Mouse (Mus musculus): ENCODE results near the gene Gm20458. TPM values are rescaled to one million over a fixed set of nuclear protein-coding genes. Genes with fewer than 3 reads are reported as not detected.

Gene Gm20458
- polyA plus RNA-seq, 1 experiment from 2014 or later, result 3.0 TPM

DNA sequence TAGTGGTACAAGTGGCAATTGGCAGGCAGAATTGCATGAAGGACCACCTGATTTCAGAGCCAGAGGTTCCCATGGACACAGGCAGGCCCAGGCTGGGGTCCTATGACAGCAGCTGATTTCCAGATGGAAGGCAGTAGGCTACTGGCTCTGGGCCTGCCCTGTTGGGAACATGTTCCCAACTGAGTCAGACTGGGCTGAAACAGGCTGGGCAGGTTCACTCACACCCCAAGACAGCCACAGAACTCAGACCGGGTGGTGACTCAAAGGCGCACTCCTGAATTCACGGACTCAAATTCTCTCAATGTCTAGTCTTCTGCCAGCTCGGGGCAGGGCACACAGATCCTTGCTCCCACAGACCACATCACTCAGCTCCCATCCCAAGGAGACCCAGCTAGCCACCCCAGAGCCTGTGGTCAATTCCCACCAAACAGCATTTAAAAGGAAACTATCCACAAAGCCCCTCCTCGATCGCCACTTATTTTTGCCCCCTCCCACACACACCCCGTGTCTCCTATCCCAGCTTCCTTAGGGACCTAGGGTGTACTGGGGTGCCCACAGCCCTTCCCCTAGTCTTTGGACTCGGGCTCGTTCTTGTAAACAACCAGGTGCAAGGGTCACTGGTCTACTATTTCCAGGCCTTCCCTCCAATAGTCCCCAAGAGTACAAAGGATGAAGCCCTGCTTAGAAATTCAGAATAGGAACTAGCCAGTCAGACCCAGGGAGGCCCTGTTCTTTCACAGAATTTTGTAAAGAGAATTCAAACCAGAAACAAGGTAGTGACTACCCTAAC, 28.9 kb upstream of the Gm20458 start:
- Histone ChIP-seq H3K27me3 (ENCODE audit: control insufficient read depth, insufficient read depth, low read length) (no peaks in the 10 kb centered on the region), H3K4me1 (ENCODE audit: control insufficient read depth, insufficient read depth, low read length) (no peaks in the 10 kb centered on the region), H3K9ac (replicated peaks; ENCODE audit: low read depth, low read length) (no peak overlapping the region), H3K4me3 (ENCODE audit: low read depth, low read length) (no peak overlapping the region), H3K36me3 (ENCODE audit: control insufficient read depth, insufficient read depth, low read length) (no peaks in the 10 kb centered on the region), H3K9me3 (ENCODE audit: control insufficient read depth, low read length) (no peaks in the 10 kb centered on the region), H3K27ac (ENCODE audit: low read depth, low read length) (no peak overlapping the region), H3K4me2 (ENCODE audit: low read depth, low read length) (no peak overlapping the region)
- 67% methylated on average over 9 of the region's 9 CpGs for WGBS
- ATAC-seq (ENCODE audit: low read depth), result no peak

DNA sequence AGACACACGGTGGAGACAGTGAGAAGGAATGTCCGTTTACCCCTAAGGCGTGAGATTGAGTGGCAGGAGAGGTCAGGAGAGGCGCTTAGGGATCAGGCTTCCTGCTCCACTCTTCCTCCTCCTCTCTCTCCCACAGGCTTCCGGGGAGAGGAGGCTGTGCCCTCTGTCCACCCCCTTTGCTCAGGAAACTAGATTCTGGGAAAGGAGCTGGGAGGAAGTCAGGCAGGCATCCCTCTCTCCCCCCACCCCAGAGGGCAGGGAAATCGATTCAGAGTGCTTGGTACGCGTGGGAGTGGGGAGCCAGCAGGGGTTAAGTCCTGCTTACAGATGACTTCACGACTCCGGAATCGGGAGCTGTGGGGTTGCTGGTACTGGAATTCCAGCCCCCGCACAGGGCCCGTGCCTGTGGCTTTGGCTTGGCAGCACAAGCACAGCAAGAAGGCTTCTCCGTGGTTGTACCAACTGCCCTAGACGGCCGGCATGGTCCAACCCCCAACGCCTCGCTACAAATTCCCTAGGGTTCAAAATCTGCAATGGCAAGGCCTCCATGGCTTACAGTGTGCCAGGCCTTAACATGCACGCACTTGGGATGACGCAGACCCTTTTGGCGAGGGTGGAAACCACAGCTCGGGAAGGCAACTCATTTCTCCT, 28.1 kb upstream of the Gm20458 start:
- H3K36me3 ChIP-seq (ENCODE audit: control insufficient read depth, insufficient read depth, low read length), result no peaks in the 10 kb centered on the region
- no peak overlapping the region for H3K4me3 ChIP-seq (ENCODE audit: low read depth, low read length)
- H3K27ac ChIP-seq (ENCODE audit: low read depth, low read length), result no peak overlapping the region
- no peak overlapping the region for H3K4me2 ChIP-seq (ENCODE audit: low read depth, low read length)
- no peak for ATAC-seq (ENCODE audit: low read depth)
- no peaks in the 10 kb centered on the region for H3K27me3 ChIP-seq (ENCODE audit: control insufficient read depth, insufficient read depth, low read length)
- no peaks in the 10 kb centered on the region for H3K9me3 ChIP-seq (ENCODE audit: control insufficient read depth, low read length)
- WGBS, result 46% methylated on average over 22 of the region's 22 CpGs
- H3K9ac ChIP-seq (replicated peaks; ENCODE audit: low read depth, low read length), result no peak overlapping the region
- no peaks in the 10 kb centered on the region for H3K4me1 ChIP-seq (ENCODE audit: control insufficient read depth, insufficient read depth, low read length)

DNA sequence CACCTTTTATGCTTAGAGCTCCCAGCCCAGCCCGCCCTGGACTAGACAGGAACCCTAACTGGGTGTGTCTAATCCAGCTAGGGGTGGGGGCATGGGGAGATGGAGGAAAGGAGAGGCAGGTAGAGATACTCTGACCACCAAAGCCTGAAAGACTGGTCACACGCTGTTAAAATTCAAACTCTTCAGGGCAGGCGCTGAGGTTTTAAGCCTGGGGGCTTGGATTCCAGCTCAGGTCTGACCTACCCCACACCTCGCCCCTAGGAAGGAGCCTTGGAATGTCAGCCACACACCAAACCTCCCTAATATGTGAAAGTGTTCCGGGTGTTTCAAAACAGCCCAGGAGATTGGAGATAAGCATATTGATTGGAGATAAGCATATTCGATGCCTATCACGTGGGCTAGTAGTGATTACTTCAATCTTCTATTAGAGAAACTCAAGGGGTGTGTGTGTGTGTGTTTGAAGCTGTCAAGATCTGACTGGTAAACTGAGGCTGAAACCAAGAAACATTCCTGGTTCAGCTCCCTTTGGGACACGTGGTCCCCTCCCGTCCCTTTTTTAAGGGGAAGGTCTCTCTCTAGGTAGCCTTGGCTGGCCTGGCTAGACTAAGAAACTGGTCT, 27.4 kb upstream of the Gm20458 start:
- H3K4me3 ChIP-seq (ENCODE audit: low read depth, low read length), result no peak overlapping the region
- no peak overlapping the region for H3K27ac ChIP-seq (ENCODE audit: low read depth, low read length)
- 87% methylated on average over 9 of the region's 9 CpGs for WGBS
- no peaks in the 10 kb centered on the region for H3K36me3 ChIP-seq (ENCODE audit: control insufficient read depth, insufficient read depth, low read length)
- H3K9ac ChIP-seq (replicated peaks; ENCODE audit: low read depth, low read length), result no peak overlapping the region
- no peak for ATAC-seq (ENCODE audit: low read depth)
- H3K27me3 ChIP-seq (ENCODE audit: control insufficient read depth, insufficient read depth, low read length), result no peaks in the 10 kb centered on the region
- no peak overlapping the region for H3K4me2 ChIP-seq (ENCODE audit: low read depth, low read length)
- no peaks in the 10 kb centered on the region for H3K9me3 ChIP-seq (ENCODE audit: control insufficient read depth, low read length)
- H3K4me1 ChIP-seq (ENCODE audit: control insufficient read depth, insufficient read depth, low read length), result no peaks in the 10 kb centered on the region

DNA sequence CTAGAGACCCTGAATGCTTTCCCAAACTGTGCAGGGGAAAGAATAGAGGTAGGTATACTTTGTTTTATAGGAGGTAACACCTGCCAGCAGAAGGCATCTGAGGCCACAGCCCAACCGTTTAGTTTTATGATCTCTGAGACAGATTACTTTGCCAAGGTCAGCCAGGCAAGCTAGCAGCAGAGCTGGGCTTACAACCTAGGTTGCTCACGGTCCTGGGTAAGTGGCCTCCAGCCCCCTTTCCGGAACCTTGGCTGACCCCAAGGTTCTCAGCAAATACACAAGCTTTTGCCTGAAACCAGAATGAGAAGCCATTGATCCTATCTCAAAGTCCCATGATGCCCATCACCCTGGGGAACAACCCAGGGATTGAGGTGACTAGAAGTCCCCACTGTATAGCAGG, 26.1 kb upstream of the Gm20458 start:
- Histone ChIP-seq H3K4me3 (ENCODE audit: low read depth, low read length) (no peak overlapping the region), H3K9me3 (ENCODE audit: control insufficient read depth, low read length) (no peaks in the 10 kb centered on the region), H3K4me1 (ENCODE audit: control insufficient read depth, insufficient read depth, low read length) (no peaks in the 10 kb centered on the region), H3K27me3 (ENCODE audit: control insufficient read depth, insufficient read depth, low read length) (no peaks in the 10 kb centered on the region), H3K27ac (ENCODE audit: low read depth, low read length) (no peak overlapping the region), H3K4me2 (ENCODE audit: low read depth, low read length) (no peak overlapping the region), H3K9ac (replicated peaks; ENCODE audit: low read depth, low read length) (no peak overlapping the region), H3K36me3 (ENCODE audit: control insufficient read depth, insufficient read depth, low read length) (no peaks in the 10 kb centered on the region)
- 60% methylated on average over 3 of the region's 3 CpGs for WGBS
- no peak for ATAC-seq (ENCODE audit: low read depth)

DNA sequence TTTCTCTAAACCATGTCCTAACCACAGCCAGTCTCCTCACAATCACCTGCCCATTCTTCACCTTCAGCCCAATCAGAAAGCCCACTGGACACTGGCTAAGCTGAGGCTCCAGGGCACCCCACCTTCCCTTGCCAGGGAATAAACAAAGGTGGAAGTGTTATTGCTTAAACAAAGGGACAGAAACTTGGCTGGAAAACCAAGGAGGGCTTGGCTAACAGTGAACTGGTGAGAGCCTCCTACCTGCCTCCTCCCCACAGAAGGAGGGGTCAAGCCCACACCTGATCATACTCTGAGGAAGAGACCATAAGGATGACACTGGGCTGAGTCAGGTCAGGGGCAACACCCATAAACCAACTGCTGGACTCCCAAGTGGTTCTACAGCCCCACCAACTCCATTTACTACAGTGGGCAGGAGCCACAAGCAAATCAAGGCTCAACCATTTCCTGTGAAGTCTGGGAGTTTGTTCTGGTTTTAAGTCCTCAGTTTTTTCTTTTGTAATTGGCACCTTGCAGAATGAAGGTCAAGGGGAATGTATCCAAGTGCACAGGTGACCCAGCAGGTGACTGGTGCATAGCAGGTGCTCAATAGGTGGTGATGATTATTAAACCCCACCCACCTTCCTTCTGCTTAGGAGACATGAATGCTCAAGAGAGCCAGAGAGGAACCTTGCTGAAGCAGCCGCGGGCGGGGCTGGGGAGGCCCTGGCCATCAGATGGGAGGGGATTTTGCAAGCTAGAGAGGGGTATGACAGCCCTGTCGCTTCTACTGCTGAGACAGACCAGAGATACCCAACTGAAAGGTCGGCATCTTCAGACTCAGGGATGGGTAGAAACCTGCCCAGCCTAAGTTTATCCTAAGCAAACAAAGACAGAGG, 25.3 kb upstream of the Gm20458 start:
- H3K27me3 ChIP-seq (ENCODE audit: control insufficient read depth, insufficient read depth, low read length), result no peaks in the 10 kb centered on the region
- H3K4me2 ChIP-seq (ENCODE audit: low read depth, low read length), result no peak overlapping the region
- no peak overlapping the region for H3K4me3 ChIP-seq (ENCODE audit: low read depth, low read length)
- no peak overlapping the region for H3K27ac ChIP-seq (ENCODE audit: low read depth, low read length)
- H3K9me3 ChIP-seq (ENCODE audit: control insufficient read depth, low read length), result no peaks in the 10 kb centered on the region
- H3K36me3 ChIP-seq (ENCODE audit: control insufficient read depth, insufficient read depth, low read length), result no peaks in the 10 kb centered on the region
- H3K9ac ChIP-seq (replicated peaks; ENCODE audit: low read depth, low read length), result no peak overlapping the region
- no peak for ATAC-seq (ENCODE audit: low read depth)
- no peaks in the 10 kb centered on the region for H3K4me1 ChIP-seq (ENCODE audit: control insufficient read depth, insufficient read depth, low read length)
- 55% methylated on average over 5 of the region's 5 CpGs for WGBS

DNA sequence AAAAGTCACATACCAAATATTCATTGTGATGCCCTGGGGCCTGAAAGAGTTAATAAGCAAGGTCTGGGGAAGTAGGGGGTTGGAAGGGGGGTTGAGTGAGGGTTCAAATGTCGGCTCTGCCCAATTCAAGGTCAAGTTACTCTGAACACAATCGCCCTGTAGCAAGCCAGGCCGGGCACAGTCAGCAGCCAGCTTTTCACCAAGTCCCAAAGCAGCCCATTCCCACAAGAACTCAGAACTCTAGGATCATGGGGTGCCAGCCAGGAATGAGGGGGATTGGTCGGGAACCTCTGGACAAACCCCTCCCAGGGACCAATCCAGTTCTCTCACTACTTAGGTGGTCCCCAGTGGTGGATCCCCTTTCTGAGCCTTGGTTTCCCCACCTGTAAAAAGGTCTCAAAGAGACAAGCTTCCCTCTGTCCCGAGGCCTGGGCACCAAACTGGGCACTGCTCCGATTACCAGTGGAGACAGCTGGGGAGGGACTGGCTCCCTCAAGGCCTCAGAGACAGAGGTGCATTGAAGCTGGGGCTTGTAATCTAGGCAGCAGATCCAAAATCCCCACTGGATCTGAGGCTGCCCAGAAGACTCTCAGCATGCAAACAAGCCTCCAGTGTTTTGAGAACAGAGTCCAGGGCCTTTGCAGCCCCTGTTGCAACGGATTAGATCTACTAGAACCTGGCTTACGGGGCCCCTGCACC, 24.4 kb upstream of the Gm20458 start:
- no peak for ATAC-seq (ENCODE audit: low read depth)
- Histone ChIP-seq H3K9me3 (ENCODE audit: control insufficient read depth, low read length) (no peaks in the 10 kb centered on the region), H3K36me3 (ENCODE audit: control insufficient read depth, insufficient read depth, low read length) (no peaks in the 10 kb centered on the region), H3K9ac (replicated peaks; ENCODE audit: low read depth, low read length) (no peak overlapping the region), H3K4me3 (ENCODE audit: low read depth, low read length) (no peak overlapping the region), H3K4me2 (ENCODE audit: low read depth, low read length) (no peak overlapping the region), H3K27me3 (ENCODE audit: control insufficient read depth, insufficient read depth, low read length) (no peaks in the 10 kb centered on the region), H3K27ac (ENCODE audit: low read depth, low read length) (no peak overlapping the region), H3K4me1 (ENCODE audit: control insufficient read depth, insufficient read depth, low read length) (no peaks in the 10 kb centered on the region)
- 36% methylated on average over 8 of the region's 8 CpGs for WGBS

DNA sequence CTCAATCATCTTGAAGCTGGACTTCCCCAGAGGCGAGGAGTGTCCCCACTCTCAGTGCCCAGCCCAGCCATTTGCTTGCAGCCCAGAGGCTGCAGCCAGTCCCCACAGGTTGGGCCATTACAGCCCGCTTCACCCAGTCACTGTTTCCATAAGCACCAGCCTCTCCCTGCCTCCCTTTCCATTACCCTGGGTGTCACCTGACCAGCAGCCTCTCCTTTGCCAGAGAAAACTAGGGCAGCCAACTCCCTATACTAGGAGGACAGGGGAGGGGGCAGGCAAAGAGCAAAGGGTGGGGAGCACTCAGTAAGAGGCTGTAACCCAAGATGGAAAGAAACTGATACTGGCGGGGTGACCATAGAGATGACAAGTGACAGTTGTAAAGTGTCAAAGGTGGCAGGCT, 23.8 kb upstream of the Gm20458 start:
- ATAC-seq (ENCODE audit: low read depth), result no peak
- Histone ChIP-seq H3K9me3 (ENCODE audit: control insufficient read depth, low read length) (no peaks in the 10 kb centered on the region), H3K9ac (replicated peaks; ENCODE audit: low read depth, low read length) (no peak overlapping the region), H3K27me3 (ENCODE audit: control insufficient read depth, insufficient read depth, low read length) (no peaks in the 10 kb centered on the region), H3K27ac (ENCODE audit: low read depth, low read length) (no peak overlapping the region), H3K4me2 (ENCODE audit: low read depth, low read length) (no peak overlapping the region), H3K4me3 (ENCODE audit: low read depth, low read length) (no peak overlapping the region), H3K36me3 (ENCODE audit: control insufficient read depth, insufficient read depth, low read length) (no peaks in the 10 kb centered on the region), H3K4me1 (ENCODE audit: control insufficient read depth, insufficient read depth, low read length) (no peaks in the 10 kb centered on the region)
- 63% methylated on average over 3 of the region's 3 CpGs for WGBS

DNA sequence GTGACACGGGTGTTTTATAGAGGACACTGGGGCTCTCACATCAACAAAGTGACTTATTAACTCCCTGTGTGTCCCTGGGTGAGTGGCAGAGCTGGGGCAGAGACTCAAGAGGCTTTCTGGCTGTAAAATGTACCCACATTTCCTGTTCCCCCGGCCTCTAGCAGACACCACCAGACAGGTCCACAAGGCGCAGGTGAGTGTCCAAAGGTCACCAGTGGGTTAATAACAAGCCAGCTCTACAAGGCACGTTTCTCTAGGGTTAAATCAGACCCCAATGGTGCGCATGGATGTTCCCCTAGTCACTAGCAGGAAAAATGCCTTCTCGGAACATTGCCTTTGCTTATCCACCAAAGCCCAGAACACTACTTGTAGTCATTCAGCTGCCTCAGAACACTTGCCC, 23.1 kb upstream of the Gm20458 start:
- Histone ChIP-seq H3K4me2 (ENCODE audit: low read depth, low read length) (no peak overlapping the region), H3K27ac (ENCODE audit: low read depth, low read length) (no peak overlapping the region), H3K9ac (replicated peaks; ENCODE audit: low read depth, low read length) (no peak overlapping the region), H3K36me3 (ENCODE audit: control insufficient read depth, insufficient read depth, low read length) (no peaks in the 10 kb centered on the region), H3K9me3 (ENCODE audit: control insufficient read depth, low read length) (no peaks in the 10 kb centered on the region), H3K4me3 (ENCODE audit: low read depth, low read length) (no peak overlapping the region), H3K4me1 (ENCODE audit: control insufficient read depth, insufficient read depth, low read length) (peaks cover 4% of the 10 kb centered on the region; the same call in 1 of the 2 replicates), H3K27me3 (ENCODE audit: control insufficient read depth, insufficient read depth, low read length) (0 out of 2 replicates have a peak, but pooled peaks cover 2% of the 10 kb centered on the region)
- WGBS, result 70% methylated on average over 6 of the region's 6 CpGs
- ATAC-seq (ENCODE audit: low read depth), result no peak

Measured in neural tube, embryonic 14.5 days (tissue).